Mouse (Mus musculus): ENCODE results near the gene Extl1.
"Not testable (repeated sequence)": the region's sequence is repeated elsewhere in the genome, so short reads cannot be mapped to it uniquely, and the experiment has no call there.

Extl1 gene

GRCm38 (mm10) chr4:134383750-134384149, at the start of gene Extl1:
Gene Extl1, minus strand, starts transcription at chr4:134383850.
- DNase-seq (ENCODE audit: low read depth, low spot score): not testable (repeated sequence)

DNA sequence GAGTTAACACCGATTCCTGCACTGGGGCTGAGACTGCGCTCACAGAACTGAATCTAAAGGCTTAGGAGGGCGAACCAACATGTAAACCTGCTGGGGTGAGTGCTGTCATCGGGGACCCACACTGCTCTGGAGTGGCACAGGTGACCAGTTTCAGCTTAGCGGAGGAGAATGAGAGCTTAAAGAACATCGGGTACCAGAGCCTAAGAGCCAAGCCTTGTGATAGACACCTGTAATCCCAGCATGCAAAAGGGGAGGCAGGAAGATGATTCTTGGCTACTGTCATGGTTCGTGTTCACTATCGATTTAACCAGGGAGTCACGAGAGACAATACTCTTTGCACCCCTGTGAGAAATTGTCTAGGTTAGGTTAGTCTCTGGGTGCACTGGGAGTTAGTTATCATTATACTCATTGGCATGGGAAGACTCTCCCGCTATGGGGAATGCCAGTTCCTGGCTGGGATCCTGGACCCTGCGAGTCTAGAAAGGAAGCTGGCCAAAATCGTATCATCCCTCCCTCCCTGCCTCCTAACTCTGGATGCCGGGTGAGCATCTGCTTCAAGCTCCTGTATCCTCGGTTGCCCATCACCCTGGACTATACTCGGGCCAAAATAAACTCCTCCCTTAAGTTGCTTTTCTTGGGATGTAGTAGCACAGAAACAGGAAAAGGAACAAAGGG, 49.2 kb upstream of the Extl1 start:
- DNase-seq (ENCODE audit: low read depth, low spot score): no peak

DNA sequence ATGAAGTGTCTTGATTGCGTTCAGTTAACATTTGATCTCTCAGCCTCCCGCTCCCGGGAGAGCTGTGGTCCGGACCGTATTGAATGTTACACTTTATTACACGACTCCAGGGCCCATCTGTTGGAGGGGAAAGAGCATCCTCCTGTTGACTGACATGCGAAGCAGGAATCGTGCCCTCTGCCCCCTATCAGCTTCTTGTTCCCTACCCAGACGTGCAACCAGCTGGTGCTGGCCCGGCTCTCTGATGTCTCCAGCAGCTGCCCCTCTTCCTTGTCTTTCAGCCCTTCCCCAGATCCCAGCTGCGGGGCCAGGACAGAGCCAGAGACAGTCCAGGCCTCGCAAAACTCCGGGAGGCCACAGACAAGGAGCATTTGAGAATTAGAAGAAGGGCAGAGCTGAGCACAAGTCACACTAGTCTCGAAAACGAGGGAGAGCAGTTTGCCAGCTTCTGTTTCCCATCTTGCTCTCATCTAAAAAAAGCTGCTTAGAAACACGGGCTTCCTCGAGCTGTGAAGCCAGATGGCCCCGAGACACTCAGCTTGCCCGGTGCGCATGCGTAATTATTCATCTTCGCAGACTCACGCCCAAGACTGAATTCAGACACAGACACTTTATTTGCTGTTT, 46.8 kb upstream of the Extl1 start:
- DNase-seq (ENCODE audit: low read depth, low spot score): no peak

DNA sequence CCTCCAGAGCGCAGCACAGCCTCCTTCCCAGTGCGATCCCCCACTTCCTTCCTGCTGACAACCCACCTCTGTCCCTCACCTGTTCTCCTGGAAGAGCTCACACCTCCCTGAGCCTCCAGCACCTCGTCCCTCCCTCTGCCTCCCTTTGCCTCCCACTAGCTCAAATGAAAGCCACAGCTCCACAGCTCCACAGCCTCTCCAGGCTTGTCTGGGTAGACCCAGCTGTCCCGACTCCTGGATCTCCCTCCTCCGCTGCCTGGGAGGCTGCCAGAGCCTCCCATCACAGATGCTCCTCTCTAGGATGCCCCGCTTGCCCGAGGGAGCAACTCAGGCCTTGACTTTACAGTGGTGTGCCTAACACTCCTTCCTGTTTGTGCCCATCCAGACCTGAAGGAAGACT, 41.4 kb upstream of the Extl1 start:
- DNase-seq (ENCODE audit: low read depth, low spot score): no peak

- DNase-seq (ENCODE audit: low read depth, low spot score): no peak
Observed at GRCm38 (mm10) chr4:134423949-134424348, 40.3 kb upstream of the Extl1 start.

DNA sequence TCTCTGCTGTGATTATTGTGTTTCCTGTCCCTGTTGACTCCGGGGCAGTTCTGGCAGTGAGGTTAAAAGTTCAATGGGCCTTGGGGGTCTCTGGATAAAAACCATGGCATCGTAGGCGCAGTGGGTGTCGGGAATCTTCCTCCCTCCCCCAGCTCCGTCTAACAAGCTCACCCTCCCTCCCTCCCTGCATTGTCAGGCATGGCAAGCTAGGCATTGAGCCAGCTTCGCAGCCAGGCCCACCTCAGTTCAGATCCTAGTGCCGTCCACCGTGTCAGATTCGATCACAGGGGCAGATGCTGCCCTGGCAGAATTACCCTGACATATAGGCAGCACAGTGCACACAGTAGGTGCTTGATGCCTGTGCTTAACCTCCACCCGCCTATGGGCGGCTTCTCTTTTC, 38.3 kb upstream of the Extl1 start:
- no peak for DNase-seq (ENCODE audit: low read depth, low spot score)

GRCm38 (mm10) chr4:134417111-134417510, 33.5 kb upstream of the Extl1 start:
- no peak for DNase-seq (ENCODE audit: low read depth, low spot score)

GRCm38 (mm10) chr4:134416602-134417001, 33.0 kb upstream of the Extl1 start:
- DNase-seq (ENCODE audit: low read depth, low spot score): no peak

DNA sequence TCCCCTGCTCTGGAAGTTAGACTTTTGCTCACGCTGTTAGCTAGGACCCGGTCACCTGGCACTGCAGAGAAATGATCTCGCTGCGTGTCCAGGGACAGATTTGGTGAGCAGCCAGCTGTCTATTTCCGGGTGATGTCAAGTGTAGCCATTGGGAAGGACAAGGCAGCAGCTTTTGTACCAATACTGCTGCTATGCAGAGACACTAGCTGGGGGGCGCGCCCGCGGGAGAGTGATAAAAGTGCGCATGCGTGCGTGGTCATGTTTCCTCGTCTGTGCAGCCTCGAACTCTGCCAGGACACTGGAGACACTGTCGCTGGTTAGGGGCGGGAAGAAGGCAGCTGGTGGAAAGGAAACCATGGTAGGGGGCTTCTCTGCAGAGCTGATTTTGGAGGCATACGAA, 32.5 kb upstream of the Extl1 start:
- DNase-seq (ENCODE audit: low read depth, low spot score): no peak

DNA sequence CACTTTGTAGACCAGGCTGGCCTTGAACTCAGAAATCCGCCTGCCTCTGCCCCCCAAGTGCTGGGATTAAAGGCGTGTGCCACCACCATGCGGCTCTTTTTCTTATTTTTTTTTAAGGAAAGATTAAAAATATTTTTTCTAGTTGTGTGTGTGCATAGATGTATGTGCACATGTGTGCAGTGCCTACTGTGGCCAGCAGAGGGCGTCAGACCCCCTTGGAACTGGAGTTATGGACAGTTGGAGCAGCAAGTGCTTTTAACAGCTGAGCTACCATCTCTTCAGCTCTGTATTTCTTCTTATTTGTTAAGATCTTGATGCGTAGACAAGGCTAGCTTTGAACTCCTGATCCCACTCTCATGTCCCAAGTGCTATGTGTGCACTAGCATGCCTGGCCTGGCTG, 25.6 kb upstream of the Extl1 start:
- peak; percentile 56 for DNase-seq (ENCODE audit: low read depth, low spot score)

GRCm38 (mm10) chr4:134403721-134404120, 20.1 kb upstream of the Extl1 start:
- no peak for DNase-seq (ENCODE audit: low read depth, low spot score)

GRCm38 (mm10) chr4:134402571-134403262, 19.1 kb upstream of the Extl1 start:
- no peak for DNase-seq (ENCODE audit: low read depth, low spot score)

DNA sequence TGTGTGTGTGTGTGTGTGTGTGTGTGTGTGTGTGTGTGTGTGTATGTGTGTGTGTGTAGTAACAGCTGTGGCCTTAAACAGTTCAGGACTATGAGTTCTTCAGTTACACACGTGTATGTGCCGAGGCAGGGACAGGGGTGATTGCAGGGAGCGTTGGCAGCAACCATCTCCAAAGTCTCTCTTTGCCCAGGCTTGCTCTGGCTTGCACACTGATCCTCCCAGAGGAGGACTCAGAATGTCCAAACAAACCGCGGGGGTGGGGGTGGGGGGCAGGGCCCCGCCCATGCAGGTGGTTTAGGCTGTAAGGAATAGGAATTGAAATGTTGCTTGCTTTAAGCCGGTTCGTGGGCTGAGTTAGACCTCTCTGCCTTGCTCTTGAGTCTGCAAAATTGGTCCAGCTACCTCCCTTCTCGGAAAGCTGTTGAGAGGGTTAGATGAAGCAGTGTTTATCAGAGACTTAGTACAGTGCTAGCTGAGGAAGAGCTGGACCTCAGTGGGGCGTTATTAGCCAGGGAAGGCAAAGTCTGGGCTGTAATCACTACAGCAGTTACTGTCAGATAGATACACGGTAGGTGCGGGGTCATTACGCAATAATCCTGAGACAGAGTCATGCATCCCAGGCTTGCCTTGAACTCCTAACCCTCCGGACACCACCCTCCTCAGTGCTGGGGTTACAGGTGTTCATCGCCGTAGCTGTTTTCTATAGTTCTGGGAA, 18.4 kb upstream of the Extl1 start:
- no peak for DNase-seq (ENCODE audit: low read depth, low spot score)

- no peak for DNase-seq (ENCODE audit: low read depth, low spot score)
Observed at GRCm38 (mm10) chr4:134401181-134401661, 17.6 kb upstream of the Extl1 start.

DNA sequence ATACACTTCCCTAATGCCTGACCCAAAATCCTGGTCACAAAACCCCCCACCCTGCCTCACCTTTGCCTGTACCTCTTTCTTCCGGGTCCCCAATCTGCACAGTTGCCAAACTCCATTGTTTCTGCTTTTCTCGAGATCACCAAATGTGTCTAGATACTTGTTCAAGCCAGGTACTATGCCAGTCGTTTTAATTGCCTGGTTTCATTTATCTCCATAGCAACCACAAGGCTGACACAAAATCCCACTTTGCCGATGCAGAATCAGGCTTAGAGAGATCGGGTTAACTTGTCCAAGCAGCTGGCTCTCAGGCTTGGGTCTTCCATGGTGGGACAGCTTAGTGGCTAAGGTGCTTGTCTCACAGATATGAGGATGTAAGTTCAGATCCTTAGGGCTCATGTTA, 16.6 kb upstream of the Extl1 start:
- DNase-seq (ENCODE audit: low read depth, low spot score): no peak

DNA sequence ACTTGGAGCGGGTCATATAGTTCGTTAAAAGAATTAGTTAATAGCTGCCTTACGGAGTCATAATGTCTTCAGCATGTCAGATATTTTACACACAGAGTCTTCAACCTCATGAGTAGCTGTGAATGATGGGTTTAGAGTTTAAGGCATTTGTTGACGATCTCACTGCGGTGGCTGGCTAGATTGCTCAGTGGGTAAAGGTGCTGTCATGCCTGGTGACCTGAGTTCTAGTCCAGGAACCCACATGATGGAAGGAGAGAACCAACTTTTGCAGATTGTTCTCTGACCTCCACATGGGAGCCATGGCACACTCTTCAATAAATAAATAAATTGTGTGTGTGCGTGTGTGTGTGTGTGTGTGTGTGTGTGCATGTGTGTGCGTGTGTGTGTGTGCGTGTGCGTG, 14.1 kb upstream of the Extl1 start:
- DNase-seq (ENCODE audit: low read depth, low spot score): no peak

- DNase-seq (ENCODE audit: low read depth, low spot score): no peak
Observed at GRCm38 (mm10) chr4:134397121-134397520, 13.5 kb upstream of the Extl1 start.

DNA sequence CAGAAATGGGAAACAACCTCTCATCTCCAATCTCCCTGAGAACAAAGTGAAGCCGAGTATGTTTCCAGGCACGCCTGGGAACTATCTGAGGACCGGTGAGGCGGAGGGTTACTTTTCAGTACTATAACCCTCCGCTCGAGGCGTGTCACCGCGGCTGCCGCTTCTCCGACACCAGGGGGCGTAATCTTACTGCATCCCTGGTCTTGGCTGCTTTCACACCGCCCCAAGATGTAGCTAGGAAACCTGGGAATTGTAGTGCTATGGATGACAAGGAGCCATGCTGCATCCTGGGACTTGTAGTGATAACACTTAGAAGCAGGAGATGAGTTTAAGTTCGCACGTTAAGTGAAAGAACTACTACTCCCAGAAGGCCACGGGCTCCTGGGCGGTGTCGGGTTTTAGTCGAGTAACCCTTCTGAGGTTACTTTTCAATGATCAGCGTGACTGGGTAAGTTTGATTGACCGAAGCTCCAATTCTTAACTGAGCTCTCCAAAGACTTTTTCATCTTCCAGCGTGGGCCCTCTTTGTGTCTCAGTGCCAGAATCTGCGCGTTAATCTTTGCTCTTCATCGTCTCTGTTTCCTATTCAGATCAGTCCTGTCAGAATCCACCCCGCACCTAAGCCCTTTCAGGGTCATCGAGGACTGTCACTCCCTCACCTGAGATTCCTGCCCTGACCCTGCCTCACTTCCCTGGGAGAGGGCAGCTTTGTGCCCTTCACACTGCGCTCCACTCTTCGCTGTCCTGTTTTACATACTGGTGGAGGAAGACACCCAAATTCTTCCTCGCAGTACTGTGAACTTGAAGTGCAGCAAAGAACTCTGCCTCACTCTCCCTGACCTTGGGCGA, 12.6 kb upstream of the Extl1 start, which contains the start of gene Pafah2:
Gene Pafah2 (plus strand): TSS at position 344 of the 849 bp plus-strand sequence.
- DNase-seq (ENCODE audit: low read depth, low spot score): peak; percentile 97

GRCm38 (mm10) chr4:134395142-134395541, 11.5 kb upstream of the Extl1 start:
- no peak for DNase-seq (ENCODE audit: low read depth, low spot score)

DNA sequence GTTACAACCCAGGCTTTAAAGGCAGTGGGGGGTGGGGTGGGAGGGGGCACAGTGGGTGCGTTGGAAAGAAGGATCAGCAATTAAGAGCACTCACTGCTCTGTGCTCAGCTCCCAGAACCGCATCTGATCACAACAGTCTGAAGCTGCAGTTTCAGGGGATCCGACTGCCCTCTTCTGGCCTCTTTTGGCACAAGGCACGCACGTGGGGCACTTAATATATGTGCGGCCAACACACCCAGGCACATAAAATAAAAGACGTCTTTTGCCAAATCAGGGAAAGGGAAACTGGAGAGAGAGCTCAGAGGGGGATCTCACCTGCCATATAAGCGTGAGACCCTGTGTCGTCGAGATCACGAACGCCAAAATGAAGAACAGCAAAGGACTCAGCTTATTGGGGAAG, 9.4 kb upstream of the Extl1 start:
- peak; percentile 78 for DNase-seq (ENCODE audit: low read depth, low spot score)

DNA sequence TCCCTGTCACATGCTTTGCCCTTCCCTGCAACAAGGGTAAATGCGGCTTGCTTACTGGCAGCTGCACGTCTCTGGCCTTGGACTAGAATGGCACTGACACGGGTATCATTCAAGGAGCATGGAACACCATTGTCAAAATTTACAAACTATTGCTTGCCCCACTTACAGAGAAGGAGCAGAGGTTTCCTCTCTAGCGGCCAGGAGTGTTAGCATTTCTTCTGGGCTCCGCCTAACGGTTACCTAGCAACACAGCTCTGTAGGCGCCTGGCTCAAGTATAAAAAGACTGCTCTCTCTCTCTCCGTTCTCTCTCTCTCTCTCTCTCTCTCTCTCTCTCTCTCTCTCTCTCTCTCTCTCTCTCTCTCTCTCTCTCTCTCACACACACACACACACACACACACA, 8.9 kb upstream of the Extl1 start:
- peak; percentile 35 for DNase-seq (ENCODE audit: low read depth, low spot score)

Data from A20 (cell line).